Mouse (Mus musculus): ENCODE measurements at regions not wholly inside any gene's neighbourhood (a gene's known extent, or its start where the extent isn't known, plus 50 kb on each side); places are given as distances from the start of the nearest gene placed in this dataset. TPM values are rescaled to one million over a fixed set of nuclear protein-coding genes. Genes with fewer than 3 reads are reported as not detected.

Small RNA genes lying in the stretch of these regions (microRNA-seq; reads per million reads assigned to microRNA genes)
- not detected for gene Gm26472
